Mouse (Mus musculus) heart, postnatal 0 days (tissue): ENCODE measurements around the gene Rasa4.

ENCODE experiments used
- CTCF ChIP-seq: IDR thresholded peaks from 2 replicates; pipeline ENCODE4 v1.5.1; 2016; ENCODE audit warnings: antibody characterized with exemption, control low read depth, low read depth
- EP300 ChIP-seq: IDR thresholded peaks from 2 replicates; pipeline ENCODE4 v1.6.1; 2016; ENCODE audit warnings: antibody characterized with exemption, low read depth

- TF ChIP-seq EP300 (no peak), CTCF (no peak)
These were observed 33.0 kb downstream of the Rasa4 start for GRCm38 (mm10) chr5:136116784-136117112.
